Mouse (Mus musculus) kidney, adult 18-20 months (tissue): ENCODE results near the gene Tmem88.

Experiments
- DNase-seq: peaks from one replicate; pipeline ENCODE4 v3.0.0; 2021

The Tmem88 gene

DNA sequence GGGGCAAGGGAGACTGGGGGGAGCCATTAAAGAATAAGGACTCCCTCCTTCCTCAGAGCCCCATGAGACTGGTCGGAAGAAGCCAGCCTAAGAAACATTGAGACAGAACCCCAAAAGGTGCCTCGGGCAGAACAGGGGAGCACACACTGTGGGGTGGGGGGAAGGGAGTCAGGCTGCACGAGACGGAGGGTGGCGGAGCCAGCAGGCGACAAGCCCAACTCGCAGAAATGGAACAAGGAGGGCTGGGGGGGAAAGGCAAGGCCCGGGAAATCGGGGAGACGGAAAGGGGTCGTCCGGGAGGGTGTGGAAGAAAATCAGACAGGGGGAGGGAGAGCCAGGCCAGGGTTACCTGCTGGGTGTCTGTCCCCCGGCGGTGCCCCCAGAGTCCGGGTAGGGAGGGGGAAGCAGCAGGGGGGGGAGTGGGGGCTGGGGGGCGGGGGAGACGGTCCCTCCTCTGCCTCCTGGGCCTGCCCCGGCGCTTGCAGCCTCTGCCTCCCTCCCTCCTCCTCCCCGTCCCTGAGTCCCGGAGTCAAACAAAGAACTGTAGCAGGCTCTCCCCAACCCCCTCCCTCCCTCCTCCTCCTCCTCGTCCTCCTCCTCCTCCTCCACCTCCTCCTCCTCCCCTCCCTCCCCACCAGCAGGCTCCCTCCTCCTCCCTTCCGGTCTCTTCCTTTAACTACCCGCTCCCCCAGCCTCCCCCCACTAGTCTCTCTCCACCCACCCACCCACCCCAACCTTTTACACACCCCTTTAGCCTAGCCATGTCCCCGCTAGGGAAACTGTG lies 17.8 kb upstream of the Tmem88 start:
- DNase-seq, result peak; percentile 52

DNA sequence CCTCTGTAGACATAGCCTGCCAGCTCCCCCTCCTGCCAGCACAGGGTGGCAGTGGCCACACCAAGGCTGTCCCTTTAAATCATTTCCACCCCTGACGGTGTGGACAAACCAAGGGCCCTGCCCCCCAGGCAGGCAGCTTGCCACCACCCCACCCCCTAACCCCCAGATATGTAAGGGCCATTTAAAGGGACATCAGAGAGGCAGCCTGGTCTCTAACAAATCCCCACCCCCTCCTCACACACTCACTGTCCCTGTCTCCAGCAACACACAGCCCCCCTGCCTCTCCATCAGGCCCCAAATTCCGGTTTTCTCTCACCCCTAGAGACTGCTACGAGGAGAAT lies 17.3 kb upstream of the Tmem88 start:
- DNase-seq, result peak; percentile 65

DNA sequence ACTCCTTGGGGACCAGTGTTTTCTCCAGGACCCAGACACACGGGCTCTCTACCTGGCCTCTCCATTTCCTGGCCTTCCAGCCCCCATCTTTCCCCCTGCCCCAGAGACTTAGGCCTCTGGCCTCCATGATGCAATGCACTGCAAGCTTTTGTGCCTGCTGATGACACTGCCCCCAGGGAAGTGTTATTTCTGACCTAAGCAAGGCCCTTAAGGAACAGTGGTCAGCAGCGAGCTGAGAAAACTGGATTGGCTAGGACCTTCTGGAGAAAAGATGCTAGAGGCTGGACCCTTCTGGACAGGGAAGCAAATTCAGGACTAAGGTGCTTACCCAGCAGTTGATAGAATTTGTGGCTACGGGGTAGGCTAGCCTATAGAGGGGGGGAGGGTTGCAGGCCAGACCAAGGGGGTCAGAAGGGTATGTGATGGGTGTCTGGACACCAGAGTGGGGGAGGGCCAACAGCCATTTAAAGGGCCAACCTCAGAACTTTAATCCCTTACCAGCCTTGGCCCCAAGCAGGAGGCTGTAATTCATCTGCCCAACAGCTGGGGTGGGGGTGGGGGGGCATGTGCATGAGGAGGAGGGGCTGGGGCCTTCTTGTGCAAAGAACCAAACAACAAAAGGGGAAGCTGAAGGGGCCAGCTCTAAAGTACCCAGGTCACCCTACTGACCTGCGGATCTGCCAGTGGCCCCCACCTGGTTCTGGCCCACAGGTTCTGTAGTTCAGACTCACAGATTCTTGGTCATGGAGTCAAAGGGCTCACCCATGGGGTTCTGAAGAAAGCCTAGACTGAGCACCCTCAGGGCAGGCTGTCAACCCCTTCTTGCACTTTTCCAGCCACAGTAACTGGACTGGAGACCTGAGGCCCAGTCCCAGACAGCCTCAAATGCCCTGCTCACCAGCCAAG lies 16.6 kb upstream of the Tmem88 start:
- no peak for DNase-seq

DNA sequence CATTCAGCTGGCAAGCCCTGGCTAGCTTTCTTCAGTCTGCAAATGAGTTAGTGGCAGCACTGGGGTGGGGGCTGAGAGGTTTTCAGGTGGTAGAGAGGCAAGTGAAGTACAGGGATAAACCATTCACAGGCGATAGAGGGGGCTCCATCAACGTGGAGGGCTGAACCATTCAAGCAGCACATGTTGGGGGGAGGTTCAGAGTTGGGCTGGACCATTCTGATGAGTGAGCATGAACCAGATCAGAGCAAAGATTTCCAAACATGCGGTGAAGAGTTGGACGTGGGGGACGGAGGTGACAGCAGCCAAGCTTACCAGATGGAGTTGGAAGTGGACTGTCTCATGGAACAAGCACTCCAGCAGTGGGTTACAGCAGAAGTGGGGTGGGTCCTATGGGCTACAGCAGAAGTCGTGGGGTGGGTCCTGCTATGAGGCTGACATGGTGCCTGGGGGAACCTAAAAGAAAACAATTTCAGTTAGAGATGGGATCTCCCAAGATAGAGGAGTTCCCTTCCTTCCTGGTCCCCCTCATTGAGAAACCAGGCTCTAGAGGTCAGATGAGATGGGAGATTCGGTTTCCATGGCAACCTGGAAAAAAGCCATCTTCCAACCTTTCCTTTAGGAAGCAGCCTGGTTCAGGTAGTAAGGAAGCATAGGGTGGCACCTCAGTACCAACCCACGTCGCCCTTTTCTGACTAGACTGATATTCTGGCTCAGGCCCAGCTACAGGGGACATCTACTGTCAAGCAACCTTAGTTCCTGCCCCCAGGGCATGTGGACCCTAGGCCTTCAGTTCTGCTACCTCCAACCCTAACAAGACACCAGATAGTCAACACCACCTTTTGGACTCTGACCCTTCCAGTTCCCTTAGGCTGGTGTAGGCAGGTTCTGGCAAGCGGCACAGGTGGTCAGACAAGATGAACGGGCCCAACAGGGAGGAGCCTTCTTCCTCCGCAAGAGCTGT lies 15.5 kb upstream of the Tmem88 start, which contains the start of gene Kdm6b:
TSS of gene Kdm6b (minus strand) at position 455 of the 961 bp plus-strand sequence.
- DNase-seq, result peak; percentile 68

DNA sequence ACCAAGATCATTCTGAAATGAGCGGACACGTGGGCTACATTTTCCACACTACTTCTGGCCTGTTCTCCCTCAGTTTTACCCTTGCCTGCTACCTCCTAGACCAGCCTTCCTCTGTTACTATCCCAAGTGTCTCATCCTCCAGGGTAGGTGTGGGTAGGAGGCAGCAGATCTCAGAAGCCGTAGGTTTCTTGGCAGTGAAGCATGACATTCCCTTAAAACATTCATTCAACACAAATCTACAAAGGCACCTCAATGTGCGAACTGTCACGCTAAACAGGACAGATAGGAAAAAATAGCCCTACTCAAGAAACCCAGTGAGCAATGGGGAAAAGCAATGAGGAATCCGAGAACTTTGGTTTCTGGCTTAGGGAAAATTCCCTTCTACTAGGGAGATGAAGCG lies 14.5 kb upstream of the Tmem88 start:
- DNase-seq, result no peak

DNA sequence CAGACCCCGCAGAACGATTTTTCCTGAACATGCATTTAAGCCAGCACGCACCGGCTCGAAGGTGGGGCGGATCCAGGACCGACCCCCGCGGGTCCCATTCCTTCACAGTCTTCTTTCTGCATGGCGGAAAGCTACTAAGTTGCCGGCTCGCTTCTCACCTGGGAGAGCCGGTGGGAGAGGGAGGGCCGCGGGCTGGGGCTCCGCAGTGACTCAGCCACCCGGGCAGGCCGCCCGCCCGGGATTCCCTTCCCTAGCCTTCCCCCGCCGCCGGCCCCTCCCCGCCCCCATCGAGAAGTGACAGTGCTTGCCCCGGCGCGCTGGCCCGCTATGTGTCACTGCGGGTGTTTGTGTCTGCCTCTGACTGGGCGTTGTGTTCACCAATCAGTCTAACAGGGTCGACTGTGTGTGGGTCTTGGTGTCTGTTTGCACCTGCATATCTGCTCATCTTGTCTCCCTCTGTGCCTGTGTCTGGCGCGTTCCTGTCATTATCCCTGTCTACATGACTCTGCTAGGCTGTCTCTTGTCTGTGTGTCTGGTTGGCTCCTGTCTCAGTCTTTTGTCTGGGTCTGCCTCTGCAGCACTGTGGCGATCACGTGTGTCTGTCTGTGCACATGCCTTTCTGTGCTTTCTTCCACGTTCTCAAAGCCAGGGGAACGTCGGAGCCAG lies 13.6 kb upstream of the Tmem88 start:
- peak; percentile 65 for DNase-seq

DNA sequence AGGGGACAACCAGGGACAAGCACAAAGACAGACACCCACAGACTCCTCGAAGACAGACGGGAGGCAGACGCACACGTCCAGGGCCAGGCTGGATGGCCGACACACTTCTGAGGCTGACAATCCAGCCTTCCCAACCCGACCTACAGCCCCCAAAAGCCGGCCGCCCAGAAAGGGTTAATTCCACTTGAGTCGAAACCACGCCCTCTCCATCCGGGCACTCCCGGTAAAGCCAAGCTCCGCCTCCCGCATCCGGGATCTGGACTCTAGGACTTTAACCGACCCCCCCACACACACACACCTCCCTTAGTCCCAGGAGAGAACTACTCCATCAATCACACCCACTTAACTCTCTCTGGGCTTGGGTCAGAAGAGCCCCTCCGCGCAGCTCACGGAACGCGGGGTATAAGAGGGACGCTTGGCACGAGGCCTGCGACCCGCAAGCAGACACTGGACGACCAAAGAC lies 13.1 kb upstream of the Tmem88 start:
- DNase-seq, result peak; percentile 98

DNA sequence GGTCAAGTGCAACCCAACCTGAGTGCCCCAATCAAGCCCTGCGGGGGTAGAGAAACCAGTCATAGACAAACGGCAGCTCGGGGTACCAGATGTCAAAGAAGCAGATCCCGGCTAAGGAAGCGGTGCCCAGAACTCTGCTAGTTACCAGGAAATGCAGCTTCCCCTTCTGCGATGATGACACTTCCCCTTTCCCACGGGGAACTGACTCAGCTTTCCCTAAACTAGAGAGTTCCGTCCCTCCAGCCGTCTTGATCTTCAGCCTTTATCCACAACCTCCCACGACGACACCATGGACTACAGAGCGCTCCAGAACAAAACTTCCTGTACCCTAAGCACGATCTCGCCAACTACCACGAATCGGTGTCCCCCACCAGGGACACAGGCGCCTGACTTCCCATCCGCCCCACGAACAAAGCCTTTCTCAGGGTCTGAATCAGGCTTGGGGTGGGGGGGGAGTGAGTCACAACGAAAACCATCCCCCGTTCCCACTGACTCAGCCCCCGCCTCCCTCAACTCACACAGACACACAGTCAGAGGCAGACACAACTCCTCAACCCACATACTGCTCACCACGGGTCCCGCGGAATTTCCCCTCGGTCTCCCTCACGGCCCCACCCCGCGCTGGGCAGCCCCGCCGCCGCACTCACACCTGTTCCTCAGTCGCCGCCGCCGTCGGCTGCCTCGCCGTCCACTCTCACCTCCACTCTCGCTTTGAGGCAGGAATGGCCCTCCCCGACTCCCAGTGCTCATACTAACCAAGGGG lies 12.5 kb upstream of the Tmem88 start:
- DNase-seq, result peak; percentile 66

DNA sequence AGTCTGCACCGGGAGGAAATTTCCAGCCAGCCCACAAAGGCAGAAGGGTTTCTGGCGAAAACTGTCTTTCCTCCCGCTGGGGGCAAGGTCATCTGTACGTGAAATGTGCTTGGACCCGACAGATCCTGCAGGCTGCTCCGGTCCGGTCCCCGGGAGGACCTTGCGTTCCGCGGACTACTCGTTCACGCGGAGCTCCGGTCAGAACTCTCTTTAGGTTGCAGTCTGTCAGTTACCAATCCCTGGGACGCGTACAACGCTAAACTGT lies 11.9 kb upstream of the Tmem88 start:
- DNase-seq, result no peak

DNA sequence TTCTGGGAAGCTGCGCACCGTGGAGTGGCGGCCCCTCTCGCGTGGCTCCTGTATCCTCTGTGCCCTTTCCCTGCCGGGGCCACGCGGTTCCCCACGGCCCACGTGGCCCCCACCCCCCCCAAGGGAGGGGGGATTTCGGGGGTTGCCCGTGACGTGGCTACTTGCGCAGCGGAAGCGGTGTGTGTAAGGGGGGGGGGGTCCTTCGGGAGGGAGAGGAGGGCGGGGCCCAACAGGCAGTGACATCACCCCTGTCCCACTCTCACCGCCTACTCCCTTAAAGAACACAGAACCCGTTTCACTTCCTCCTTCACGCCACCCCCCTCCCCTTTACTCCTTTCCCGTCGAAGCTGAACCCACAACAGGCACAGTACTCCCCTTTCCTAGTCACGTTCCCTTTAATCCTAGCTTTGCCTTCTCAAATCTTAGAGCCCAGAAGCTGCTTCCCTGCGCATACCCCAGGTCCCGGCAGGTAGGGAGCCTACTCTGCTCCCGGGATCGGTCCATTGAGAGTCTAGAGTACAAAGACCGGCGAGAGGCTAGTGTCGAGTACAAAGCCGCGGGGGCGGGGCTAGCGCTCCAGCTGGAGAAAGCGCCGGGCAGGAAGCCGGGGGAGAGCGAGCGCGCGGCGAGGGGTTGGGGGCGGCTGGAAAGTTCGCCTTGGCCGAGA lies 11.5 kb upstream of the Tmem88 start:
- DNase-seq, result peak; percentile 92

DNA sequence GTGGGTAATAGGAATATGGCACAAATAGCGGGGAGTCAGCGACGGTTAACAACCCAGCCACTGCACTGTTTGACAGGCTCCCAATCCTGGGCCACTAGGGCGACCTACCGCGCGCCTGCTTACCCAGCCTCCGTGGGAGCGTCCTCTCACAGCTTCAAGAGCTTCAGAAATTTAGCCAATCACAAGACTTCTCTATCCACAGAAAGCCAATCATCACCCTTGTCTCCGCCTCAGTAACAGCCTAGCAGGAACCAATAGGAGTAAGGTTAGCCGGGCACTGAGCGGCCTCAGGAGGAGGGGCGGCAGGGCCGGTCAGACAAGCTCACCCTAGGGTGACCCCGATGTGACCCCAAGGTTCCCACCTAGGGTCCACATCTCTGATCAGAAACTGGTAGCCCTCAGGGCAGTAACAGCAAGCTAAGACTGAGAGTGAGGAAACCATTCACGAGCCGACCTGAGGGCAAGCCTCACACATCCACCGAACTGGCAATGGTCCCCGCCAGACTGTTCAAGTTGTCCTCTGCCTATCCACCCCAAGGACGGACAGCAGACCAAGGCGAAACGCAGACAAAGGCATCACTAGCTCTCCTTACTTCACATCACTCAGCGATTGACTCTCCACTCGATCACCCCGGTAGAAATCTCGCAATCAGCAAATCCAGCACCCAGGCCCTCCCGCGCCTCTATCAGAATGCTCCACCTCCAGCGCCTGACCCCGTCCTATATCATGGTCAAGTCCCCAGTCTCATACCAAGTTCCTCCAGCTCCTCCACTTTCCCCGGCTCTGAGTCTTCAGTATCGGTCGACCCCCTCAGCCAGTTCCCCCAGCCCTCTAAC lies 10.7 kb upstream of the Tmem88 start:
- peak; percentile 87 for DNase-seq

DNA sequence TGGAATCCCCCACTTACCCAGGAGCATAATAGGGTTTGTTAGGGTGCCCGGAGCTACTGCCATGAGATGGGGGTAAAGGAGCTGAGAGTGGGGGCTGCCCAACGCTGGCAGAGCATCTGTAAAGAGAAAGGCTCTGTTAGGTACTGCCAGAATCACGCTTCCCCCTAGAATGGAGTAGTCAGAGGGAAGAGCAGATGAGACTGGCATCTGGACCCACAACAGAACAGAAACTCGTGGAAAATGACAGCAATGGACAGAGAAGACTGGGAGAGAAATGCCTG lies 9.6 kb upstream of the Tmem88 start:
- DNase-seq, result no peak

DNA sequence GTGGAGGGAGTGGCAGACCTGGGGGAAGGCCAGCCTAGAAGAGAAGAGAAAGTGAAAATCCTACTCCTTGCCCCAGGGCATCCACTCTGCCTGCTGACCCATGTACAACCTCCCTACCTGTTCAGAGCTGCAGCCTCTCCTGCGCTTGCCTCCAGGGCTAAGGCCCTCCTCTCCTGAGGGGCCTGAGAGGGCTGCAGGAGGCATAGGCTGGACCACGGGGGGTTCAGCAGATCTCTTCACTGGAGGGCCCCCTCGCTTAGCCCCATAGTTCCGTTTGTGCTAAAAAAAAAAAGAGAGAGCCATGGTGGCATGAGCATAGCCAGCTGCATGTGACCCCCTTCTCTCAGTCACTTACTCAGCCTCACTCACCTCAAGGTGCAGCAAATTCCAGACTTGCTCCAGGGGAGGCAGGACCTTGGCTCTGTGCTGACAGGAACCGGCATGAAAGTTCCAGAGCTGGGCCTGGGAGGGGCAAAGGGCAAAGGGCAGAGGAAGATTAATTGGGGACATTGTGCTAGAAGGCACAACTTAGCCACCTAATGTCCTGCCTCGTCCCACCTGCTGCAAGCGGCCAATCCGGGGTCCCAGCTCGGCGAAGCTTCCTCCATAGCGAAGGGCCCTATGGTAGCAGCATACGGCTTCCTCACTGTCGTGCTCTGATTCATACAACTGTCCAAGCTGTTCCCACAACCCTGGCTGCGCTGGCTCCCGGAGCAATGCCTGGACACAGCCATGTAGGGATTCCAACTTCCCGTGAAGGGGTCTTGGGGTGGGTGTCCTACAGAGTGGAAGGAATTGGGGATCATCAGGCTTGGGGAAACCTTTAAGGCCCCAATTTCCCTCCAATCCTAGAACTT lies 9.1 kb upstream of the Tmem88 start:
- peak; percentile 54 for DNase-seq

DNA sequence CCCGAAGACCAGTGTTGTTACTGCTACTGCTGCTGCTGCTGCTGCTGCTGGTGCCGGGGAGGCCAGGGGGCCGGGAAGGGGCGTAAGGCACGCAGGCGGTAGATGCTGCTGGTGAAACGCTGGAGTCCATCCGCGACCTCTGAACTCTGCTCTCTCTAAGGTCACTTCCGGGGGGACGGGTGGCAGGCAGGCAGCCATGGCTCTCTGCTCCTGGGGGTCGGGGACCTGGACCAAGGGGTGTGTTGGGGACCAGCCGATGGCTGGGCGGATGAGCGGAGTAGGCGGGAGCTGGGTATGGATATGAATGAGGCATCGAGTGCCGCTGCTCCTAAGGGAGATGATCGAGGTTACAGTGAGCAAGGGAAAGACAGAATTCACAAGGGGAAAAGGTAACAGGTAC lies 8.2 kb upstream of the Tmem88 start:
- DNase-seq, result no peak

DNA sequence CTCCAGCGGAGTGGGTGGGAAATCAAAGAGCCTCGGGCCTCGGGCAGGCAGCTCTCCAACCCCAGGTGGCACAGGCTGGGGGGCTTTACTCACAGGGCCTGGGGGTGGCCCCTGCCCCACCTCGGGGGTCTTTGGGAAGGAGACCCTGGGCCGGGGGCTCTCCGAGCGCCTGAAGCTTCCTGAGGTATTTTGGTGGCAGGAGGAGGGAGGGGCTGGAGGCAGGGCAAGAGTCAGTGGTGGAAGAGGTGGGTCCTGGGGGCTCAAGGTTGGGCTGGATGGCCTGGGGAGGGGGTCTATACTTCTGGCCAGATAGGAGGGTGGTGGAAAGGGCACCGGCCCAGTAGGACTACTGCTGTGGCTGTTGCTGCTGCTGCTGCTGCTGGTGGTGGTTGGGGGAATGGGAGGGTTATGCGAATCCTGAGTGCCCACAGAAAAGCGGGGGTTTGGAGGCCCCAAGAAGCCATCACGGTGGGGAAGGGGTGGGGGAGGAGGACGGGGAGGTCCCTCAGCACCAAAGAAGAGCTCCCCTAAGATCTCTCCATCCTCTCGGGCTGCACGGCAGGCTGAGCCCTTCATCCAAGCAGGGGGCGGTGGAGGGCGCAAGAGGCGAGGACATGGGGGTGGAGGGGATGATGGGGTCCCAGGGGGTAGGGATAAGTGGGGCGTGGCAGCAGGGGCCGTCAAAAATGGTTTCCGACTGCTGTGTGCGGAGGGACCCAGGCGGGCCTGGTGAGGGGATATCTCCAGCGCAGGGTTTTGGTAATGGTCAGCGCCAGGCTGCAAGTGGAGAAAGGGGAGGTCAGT lies 7.6 kb upstream of the Tmem88 start:
- no peak for DNase-seq

DNA sequence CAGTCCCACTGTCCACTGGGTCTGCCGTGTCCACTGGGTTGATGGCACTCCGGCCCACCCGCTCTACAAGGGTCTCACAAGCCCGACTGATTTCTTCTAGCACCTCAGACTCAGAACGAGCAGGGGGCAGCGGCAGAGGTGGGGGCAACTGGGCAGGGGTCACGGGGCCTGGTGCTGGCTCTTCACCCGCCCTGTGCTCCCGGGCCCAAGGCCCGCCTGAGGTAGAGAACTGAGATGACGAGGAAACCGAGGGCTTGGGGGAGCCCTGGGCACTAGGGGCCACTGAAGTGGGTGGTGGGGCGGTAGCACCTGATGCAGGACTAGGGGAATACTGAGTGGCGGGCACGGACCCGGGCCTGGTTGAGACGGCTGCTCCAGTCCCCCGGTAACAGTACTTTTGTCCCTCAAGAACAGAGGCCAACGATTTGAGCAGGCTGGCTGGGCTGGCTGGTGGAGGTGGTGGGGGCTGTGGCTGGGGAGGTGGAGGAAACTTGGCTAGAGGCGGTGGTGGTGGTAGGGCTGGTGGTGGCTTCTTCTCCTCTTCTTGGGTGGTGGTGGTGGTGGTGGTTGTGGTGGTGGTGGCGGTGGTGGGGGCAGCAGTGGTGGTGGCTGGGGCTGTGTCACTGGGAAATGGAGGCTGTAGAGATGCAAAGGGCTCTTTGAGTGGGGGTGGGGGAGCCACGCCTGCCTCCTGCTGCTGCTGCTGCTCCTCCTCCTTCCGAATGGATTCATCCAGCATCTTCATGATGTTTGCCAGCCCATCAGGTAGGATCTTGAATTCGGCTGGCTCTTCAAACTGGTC lies 6.8 kb upstream of the Tmem88 start:
- DNase-seq, result no peak

DNA sequence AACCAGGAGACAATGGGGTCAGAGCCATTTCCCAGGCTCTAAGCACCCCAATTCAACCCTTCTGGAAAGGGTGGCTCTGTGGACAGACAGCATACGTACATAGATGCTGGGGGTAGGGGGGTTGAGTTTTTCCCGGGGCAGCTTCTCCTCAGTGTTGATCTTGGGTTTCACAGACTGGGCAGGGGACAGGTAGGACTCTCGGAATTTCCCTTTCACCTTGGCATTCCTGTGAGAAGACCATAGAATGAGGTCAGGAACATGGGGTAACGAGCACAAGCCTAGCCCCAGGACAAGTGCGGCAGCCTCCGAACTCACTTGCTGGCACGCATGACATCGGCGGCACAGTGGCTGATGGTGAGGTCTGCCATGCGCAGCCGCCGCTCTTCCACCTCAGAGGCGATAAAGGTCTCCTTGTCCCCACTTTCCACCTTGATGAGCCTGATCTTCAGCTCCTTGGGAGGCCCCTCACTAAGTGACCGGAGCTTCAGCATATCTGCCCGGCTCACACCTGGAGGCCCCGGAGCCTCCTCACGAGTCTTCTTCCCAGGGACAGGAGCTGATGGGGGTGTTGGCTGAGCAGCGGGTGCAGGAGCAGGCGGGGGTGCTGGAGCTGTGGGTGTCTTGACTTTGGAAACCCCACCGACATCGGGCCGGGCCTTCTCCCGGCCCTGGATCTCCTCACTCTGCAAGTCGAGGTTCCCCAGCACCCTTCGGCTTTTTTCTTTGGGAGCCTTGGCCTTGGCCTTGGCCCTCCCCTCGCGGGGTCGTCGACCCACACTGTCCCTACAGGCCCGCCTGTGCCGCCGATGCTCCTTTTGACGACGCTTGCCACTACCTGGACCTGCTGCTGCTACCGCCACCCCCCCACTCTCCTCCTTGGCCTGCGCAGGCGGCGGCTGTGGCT lies 5.9 kb upstream of the Tmem88 start:
- no peak for DNase-seq
